Mouse (Mus musculus) c-Kit-positive CD71-negative TER-119-negative erythroid progenitor cells, embryonic 14.5 days (primary cell): ENCODE measurements at regions not wholly inside any gene's neighbourhood (a gene's known extent, or its start where the extent isn't known, plus 50 kb on each side); places are given as distances from the start of the nearest gene placed in this dataset.

Experiments used
- DNase-seq: peaks from one replicate; pipeline ENCODE4 v3.0.0-alpha.2; 2013; ENCODE audit warnings: low read depth

- DNase-seq = no peak
Measured at GRCm38 (mm10) chr14:45714311-45714710, 56.4 kb upstream of the Ddhd1 start.

GRCm38 (mm10) chr14:45714786-45715185 is 56.8 kb upstream of the Ddhd1 start:
- DNase-seq = no peak

DNA sequence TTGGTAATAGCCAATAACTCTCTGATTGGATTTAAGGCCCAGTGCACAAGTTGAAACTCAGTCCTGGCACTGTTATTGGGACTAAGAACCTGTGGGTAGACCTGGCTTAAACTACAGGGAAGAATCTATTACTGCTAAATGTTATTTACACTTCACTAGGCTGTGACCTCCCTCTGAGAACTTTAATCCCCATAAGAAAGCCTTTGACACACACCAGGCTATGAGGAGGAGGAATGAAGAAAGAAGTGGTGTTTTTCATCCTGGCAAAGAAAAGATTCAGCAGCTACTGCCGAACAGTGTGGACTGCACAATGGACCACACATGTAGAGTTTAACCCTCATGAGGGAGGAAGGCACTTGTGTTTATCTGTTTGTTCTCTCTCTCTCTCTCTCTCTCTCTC is 58.2 kb upstream of the Ddhd1 start:
- no peak for DNase-seq

DNA sequence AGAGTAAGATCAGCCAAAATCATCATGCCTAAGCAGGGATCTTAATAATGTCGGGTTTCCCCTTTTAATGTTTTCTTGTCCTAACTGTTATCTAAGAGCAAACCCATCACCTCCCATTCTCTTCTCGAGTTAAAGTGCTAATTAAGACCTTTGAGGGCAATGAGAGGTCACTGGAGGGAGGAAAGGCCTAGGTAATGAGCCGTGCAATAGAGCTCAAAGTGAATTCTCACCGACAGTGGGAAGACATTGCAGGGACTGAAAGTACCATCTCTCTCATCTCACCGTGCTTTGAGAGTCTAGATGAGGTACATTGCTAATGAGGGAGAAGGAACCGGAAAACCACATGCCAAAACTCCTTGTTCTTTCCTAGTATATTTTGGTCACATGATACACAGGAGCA is 64.9 kb upstream of the Ddhd1 start:
- no peak for DNase-seq

GRCm38 (mm10) chr14:45724341-45724740 is 66.4 kb upstream of the Ddhd1 start:
- DNase-seq = no peak

GRCm38 (mm10) chr14:45734530-45735410 is 76.8 kb upstream of the Ddhd1 start:
- no peak for DNase-seq

GRCm38 (mm10) chr14:45737966-45738365 is 80.0 kb upstream of the Ddhd1 start:
- DNase-seq = no peak

- DNase-seq = no peak
Measured at GRCm38 (mm10) chr14:45739638-45740037, 81.7 kb upstream of the Ddhd1 start.

DNA sequence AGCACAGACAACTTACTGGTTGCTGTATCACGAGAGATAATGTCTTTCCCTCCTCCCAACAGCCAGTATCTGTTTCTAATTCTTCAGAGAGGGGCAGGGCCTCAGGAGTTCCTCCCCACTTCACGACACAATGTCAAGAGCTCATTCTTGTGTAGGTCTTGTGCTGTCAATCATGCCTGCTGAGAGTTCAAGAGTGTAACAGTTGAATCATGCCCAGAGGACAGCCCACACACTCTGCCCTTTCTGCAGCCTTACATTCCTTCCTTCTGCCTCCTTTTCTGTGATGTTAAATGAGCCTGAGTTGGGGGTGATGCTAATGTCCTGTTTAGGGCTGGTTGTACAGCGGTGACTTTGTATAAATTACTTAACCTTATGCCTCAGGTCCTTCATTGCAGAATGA is 82.7 kb upstream of the Ddhd1 start:
- DNase-seq = no peak

DNA sequence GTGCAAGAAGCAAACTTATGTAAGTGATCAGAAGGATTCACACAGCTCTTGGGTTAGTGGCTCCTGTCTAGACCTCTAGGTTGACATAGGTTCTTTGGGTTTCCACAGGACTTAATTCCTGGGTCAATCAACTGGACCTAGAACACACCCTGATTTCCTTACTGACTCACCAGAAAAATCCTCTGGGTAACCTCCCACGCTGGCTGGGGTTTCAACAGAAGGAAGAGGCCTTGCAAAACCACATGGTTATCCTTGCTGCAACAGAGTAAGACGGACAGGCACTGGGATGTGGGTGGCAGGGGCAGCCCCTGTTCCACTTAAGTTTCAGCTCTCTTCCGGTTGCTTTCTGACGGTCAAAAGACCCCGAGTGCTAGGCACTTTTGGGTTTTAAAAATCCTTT is 88.2 kb upstream of the Ddhd1 start:
- DNase-seq = no peak

- no peak for DNase-seq
Measured at GRCm38 (mm10) chr14:45757376-45757775, 99.4 kb upstream of the Ddhd1 start.

GRCm38 (mm10) chr14:45760890-45761680 is 103.1 kb upstream of the Ddhd1 start:
- DNase-seq = no peak

DNA sequence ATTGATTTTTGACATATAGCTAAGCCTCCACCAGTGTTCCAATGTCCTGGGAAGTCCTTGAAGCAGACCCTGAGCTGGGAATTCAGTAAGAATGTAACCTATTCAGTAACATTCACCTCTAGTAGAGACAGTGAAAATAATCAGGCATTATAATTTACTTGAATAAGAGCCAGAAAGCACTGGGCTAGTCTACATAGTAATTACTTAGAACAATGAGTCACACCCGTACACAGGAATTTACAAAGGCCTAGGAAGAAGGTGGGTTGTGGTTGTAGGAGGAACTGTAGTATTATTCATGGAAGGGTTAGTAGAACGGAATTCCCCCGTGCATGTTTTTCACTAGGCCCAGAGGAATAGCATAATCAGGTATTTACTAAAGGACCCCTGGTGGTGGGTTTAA is 106.3 kb upstream of the Ddhd1 start:
- no peak for DNase-seq

DNA sequence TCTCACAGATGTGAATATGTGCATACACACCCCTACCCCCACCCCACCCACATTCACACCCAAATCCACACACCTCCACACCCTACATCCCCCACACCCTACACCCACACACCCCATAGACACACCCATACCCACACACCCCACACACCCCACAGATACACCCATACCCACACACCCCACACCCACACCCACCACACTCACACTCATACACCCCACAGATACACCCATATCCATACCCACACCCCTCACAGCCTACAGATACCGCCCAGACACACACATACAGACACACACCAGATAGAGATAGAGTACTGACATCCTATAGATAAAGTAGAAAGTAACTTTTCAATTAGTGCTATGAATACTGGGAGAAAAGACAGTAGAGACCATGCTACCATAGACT is 108.6 kb upstream of the Ddhd1 start:
- DNase-seq = no peak

DNA sequence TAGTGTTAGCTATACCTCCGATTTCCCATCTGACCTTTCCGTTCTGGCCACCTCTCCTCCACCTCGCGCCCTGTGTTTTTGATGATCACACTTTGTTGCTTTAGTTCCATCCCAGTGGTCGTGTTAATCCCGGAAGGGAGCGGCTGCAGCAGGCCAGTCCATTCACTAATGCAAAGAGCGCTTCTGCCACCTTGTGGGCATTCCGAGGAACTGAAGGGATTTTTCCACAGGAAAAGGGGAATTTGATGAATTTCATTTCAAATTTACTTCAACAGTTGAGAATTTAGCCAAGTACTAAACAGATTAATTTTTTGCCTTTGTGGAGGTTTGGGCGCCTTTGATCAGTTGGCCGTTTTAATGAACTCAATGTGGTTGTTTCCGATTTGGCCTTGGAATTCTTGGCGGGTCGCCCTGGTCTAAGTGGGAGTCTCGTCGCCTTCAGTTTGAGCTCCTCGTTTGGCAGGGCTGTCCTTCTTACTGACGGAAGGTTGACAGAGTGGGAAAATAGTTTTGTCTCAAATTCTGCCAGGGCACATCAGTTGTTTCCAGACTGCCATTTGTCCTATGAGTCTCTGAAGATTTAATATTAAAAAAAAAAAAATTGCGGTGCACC is 114.8 kb upstream of the Ddhd1 start:
- peak; percentile 22 for DNase-seq

DNA sequence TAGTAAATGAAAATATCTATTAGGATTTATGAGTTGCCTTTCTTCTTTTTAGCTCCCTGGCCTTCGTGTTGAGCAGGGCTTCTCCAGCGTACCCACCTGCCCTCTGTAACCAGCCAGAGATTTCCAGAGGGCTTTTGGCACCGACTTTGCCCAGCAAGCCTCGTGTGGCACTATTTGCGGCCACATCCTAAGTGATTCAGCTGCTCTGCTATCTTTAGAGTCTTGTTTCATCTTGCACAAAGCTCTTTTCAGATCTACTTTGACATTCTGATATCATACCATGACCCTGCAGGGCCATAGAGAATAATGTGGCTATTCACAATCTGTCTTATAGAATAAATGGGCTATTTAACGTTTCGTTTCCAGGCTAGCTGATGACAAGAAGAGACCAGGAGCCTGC is 115.4 kb upstream of the Ddhd1 start:
- DNase-seq = no peak

DNA sequence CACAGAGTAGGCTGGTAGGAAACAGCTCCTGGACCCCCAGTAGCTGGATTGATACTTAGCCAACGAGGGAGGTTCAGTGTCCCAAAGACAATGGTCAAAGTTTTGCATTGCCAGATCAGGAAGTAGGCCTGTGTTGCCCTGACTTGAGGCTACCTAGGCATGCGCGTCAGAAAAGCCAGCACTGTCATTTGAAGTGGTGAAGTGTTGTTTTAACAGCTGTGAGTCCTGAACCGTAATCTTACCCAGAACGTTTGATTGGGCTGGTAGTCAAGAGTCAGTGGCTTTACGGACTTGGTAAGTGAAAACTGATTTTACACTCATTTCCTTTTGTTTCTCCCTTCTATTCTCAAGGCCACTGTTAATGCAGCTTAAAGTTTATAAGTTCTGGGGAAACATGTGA is 123.9 kb upstream of the Ddhd1 start:
- no peak for DNase-seq

DNA sequence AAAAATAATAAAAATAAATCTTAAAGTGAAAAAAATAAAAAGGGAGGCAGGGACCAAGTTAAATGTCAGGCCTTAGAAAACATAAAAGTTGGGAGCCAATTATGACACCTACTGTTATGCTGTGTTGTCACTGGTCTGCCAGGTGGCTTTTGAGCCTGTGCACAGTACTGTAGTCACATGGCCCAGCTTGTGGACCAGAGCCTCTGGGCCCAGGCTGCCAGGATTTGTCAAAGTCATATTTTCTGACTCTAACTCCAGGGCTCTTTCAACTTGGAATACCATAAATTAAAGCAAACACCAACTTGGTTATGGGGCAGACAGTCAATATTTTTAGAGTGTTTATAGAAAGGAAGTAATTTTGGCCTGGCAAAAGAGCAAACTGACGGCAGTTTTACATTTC is 137.0 kb upstream of the Ddhd1 start:
- DNase-seq = no peak

GRCm38 (mm10) chr14:45796665-45797319 is 138.8 kb upstream of the Ddhd1 start:
- DNase-seq = no peak

GRCm38 (mm10) chr14:45797320-45797696 is 139.4 kb upstream of the Ddhd1 start:
- DNase-seq = no peak

GRCm38 (mm10) chr14:45799286-45799685 is 141.3 kb upstream of the Ddhd1 start:
- DNase-seq = no peak

DNA sequence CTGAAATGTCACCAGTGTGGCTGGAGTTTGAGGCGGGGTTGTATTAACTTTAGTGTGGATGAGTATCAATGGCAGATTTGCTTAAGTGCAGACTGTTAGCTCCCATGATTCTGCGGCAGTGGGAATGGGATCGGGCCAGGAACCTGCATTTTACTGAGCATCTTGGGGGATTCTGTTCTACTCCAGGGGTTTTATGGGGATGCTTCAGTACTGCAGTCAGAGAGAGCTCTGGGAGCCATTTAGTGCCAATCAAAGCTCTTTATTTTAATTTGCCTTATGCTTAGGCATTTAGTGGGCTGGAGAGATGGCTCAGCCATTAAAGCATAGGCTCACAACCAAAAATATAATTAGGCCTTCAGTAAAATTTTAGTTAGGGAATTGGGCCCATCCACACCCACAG is 148.0 kb upstream of the Ddhd1 start:
- no peak for DNase-seq
